Mouse (Mus musculus) ovary, postnatal 36 days (tissue): ENCODE data around the gene Nfya.
A peak's percentile ranks its signal among the peaks of the same experiment; 100 is the strongest.

Source experiments
- DNase-seq: peaks from one replicate; pipeline ENCODE4 v3.0.0; 2022; ENCODE audit warnings: low spot score, mixed read lengths

Gene Nfya

DNA sequence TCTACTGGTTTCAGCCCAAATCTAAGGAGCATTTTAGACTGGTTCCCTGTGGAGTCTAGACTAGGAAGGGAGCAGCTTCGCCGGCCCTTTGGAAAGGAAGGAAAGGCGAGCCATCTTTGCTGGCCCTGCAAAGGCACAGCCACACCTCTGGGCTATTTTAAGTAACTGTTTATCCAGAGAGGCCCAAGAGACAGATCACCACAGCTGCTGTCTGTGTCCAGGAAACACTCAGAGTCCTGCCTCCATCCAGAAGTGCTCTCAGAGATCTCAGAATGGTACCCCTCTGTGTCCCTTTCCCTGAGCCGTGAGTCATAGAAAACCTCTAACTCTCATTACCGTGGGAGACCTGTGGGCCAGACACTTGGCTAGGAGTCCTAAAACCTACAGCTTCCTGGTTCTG is 20.7 kb upstream of the Nfya start:
- DNase-seq, result no peak

DNA sequence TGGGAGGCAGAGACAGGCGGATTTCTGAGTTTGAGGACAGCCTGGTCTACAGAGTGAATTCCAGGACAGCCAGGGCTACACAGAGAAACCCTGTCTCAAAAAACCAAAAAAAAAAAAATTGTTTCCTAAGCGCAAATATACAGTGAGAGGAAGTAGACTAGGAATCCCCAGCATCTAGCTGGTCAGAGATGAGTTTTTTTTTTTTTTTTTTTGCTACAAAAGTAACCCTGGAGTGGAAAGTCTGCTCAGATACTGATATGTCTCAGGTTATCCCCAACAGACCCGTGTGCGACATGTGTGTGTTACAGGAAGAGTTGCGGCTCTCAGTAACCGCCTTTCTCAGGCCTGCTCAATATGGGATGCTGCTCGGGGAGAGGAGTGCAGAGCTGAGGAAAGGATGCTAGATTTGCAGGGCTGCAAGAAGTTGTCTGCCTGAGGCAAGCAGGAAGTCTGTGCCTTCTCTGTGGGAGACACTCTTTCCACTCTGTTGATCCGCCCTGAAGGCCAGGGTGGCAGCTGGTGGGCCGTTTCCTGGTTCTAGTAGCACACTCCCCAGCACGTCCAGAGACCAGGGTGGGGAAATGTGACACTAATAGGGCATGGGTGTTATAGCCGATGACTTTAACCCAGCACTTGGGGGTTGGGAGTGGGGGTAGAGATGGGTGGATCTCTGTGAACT is 18.3 kb upstream of the Nfya start:
- no peak for DNase-seq

DNA sequence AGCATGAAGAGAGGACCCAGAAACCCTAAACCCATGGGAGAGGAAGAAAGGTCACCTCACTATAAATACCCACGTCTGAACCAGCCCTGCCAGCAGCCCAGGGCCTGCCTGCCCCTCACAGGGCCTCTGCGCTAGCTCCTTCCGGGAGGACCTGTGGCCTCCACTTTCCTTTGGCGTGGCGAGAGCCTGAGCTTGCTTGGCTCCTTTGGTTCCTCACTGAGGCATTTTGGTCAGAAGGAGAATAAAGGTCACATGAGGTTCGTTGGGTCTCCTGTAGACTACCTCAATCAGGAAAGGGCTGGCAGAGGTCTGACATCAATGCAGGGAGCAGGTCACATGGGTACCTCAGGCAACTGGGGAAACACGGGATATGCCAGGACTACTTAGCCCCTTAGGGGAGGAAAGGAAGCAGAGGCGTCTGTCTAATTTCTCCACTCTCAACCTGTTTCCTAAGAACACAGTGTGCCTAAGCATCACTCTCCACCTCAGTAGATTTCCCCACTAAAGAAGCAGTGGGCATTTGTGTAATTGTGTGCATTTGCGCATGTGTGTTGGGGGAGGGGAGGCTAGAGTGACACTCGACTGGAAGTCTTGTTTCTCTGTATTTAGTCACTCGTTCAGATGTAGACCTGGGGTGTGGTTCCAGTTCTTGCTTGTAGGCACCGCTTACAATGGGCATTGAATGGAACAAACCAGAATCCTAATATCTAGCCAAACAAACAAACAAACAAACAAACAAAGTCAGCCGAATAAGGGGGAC is 17.5 kb upstream of the Nfya start:
- DNase-seq, result no peak

DNA sequence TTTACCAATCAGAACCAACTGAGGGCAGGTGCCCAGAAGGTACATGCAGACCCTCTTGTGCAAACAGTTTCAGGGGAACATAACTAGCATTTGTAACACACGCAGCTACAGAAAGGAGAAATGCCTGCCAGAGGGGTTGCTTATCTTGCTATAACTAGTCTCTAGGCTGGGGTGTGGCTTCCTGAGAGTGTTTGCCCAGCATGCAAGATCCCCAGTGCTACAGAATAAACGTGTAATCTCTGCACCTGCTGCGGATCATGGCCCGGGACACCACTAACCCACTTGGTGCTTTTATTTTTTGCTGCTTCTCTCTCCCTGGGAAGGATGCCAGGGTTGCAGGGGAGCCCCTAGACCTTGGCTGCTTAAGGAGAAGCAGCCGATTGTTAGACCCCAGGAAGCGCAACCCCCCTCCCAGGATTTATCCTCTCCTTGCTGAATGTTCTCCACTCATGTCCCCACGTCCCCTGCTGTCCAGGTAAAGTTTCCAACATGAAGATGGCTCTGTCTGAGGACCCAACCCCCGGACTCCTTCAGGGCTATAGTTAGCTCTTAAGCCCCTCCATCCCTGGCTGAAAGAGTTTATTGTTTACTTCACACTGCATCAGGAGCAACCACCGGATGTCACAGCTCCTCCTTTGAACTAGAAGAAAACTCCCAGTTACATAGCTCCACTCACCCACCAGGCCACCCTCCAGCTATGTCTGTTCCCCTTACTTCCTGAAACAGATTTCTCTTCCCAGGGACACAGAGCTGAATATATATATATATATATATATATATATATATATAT is 16.3 kb upstream of the Nfya start:
- DNase-seq, result no peak

DNA sequence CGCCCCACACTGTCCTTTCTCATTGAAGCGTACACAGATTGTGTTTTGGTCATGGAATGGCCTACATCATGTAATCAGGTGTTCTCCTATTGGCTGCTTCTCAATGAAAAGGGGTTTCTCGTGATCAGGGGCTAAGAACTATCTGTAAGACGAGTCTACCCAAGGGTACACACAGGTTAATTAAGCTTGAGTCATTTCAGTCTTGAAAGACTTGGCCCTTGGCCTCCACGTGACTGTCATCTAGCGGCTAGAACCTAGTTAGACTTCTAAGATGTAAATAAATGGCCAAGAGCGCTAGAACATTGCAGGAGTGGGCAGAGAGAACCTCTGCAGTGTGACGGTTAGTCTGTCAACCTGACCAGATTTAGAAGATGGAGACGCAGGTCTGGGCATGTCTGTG is 14.5 kb upstream of the Nfya start:
- DNase-seq, result no peak

DNA sequence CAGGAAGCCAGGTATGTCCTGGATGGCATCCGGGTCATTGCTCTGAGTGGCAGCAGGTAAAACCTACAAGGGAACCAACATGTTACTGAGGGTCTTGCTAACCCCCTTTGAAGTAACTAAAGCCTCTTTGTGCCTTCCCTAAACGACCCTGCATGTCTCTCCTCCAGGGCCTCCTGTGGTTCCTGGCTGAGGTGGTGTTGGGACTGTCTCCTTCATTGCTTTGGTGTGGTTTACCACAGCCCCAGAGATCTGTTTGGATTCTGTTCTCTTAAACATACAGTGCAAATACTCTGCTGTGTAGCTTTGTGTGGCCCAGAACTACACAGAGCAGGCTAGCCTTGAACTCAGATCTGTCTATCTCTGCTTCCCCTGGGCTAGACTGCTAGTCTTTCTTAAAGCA is 9.9 kb upstream of the Nfya start:
- DNase-seq, result no peak

DNA sequence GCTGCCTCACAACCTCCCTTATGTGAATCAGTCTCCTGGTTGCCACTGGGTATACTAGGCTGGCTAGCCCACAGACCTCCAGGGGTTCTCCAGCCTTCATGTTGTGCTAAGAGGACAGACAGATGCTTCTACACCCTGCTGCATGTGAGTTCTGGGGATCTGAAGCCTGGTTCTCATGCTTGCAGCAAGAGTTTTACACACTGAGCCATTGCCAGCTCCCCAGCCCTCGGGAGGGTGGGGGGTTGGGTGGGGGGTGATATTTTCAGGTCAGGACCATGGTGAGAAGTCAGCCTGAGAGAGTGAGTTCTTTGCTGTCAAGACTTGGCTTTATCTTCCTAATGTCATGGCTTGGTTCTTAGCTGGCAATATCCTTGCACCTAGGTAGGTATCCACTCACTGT is 9.1 kb upstream of the Nfya start:
- DNase-seq, result no peak

DNA sequence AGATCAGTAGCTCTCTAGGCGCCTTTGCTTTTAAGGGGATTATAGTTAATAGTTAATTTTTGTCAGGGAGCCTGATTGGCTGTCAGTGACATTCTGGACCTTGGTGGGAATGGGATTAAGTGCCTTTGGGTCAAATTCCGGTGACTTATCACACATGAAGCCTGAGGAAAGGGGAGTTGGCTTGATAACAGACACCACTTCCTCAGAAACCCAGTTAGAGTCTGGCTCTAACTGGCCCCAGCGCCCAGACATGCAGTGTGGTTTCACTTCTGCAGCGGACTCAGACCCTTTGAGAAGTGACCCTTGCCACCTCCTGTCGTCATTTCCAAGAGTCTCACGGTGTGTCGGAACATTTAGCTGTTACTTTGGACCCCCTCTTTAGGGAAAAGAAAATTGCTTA is 8.5 kb upstream of the Nfya start:
- no peak for DNase-seq

DNA sequence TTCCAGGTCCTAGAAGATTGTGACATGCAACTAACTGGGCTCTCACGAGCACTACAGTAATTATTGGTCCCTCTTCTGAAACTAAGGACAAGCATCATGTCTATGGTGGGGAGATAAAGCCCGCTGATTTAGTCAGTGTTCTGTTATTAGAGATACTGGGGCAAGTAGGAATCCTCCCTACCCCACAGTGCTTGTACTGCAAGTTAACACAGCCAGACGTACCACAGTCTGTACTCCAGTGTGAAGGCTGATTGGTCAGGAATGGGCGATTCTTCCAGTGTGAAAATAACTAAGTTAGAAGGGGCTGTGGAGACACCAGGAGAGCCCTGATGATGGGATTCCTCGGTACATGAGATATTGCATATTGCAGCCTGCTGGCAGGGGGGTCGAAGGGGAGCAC is 7.8 kb upstream of the Nfya start:
- no peak for DNase-seq

DNA sequence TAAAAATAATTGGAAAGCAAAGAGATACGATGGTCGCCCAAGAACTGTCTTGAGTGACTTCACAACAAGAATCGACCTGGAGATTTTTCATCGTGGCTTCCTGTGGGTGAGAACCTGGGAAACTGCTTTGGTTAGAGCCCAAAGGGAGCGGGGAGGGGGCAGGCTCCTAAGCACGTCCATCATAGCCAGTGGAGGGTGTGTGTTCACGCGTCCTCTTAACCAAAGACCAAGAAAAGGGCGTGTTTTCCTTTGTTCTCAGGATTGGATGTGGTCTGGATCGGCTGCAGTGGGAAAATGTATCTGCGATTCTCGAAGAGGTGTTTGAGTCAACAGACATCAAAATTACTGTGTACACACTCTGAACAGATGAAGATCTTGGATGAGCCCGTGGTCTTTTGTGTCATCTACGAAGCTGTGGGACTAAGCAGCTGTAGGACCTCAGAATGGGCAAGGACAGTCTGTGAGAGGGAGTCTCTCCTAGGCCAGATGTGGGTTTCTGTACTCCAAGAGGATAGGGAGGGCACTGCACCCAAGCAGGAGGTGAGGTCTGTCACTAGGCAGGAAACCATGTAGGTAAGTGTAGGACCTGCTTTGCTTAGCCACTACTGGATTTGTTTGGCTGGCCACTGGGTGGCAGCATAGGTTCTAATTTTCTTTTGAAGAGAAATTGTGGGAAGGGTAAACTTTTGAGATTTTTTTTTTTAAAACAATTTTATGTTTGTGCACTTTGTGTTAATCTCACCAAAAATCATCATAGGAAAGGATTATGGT is 6.9 kb upstream of the Nfya start:
- peak; percentile 49 for DNase-seq

DNA sequence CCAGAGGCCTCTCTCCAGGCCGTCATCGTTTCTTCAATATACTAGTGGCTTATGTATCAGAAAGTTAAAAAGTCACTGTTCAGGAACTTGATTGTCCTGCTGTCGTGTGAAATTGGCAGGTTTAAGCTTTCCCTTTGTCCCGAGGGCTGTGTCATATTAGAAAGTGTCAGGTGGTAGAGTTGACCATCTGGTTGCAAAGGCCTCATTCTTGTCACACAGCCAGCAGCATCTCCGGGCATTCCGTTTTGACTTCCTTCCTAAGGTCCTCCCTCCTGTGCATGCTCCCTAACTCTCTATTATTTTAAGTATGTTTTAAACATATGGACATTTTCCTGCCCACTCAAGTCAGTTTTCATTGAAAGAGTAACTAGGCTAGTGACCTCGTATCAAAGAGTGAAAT is 6.3 kb upstream of the Nfya start:
- no peak for DNase-seq

DNA sequence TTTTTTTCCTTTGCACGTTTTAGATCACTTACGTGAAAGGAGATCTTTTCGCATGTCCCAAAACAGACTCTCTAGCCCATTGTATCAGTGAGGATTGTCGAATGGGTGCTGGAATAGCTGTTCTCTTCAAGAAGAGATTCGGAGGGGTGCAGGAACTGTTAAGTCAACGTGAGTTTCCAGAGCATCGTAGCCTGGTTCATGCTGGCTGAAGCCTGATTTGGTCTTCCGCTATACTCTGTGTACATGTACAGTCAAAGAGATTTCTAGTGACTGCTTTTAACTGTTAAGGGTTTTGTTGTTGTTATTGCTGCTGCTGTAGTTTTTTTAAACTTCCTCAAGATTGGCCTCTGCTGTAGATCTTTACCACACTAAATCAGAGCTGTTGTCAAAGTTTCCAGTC is 1.5 kb upstream of the Nfya start:
- no peak for DNase-seq

DNA sequence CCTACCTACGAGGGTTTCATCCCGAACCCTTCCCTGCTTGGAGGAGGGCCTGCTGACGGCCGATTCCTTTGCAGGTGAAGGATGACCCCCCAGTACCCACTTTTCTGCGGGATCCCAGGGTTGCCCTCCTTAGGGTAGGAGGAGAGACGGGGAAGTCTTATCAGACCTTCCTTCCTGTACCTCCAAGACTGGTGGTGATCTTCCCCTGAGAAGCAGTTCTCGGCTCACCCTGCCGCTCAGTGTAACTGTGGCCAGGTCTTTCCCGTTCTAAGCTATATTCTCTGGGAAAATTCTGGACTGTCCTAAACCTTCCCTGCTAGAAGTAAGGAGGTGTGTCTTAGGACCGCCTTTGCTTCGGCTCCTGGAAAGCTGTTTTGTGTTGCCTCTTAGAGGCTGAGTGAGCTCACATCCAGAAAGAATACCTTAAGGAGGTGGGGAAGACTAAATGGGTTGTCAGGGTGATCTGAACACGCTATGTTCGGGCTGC is 636 bp upstream of the Nfya start:
- DNase-seq, result no peak

DNA sequence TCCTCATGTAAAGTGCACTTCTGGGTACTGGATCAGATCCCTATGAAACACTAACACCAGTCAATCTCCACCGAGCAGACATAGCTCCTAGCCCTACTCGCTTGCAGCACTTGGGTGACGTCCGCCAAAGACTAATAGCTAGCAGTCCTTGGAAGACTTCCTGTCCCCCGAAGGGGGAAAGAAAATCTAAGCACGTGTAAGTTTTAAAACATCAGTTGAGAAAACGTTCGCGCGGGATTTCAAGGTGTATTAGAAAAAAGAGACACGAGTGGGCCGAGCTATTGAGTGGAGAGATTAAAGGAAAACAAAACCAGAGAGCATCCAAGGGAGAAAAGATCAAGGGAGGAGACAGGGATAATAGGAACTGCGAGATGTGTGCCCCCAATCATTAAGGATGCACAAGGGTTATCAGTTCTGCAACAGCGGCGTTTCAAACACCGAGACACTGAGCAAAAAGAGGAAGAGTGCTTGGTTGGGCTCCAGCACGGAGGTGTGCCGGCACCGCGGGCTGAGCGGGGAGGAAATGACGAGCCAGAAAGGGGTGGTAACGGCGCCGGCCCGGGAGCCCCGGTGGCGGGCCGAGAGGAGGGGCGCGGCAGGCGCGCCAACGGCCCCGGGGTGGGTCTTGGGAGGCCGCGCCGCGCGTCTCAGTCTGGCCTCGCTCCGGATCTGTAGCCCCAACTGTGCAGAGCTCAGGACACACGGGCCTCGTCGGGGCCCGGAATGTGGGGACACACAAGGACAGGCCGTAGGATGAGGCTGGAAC is 997 bp downstream of the Nfya start:
- peak; percentile 75 for DNase-seq

DNA sequence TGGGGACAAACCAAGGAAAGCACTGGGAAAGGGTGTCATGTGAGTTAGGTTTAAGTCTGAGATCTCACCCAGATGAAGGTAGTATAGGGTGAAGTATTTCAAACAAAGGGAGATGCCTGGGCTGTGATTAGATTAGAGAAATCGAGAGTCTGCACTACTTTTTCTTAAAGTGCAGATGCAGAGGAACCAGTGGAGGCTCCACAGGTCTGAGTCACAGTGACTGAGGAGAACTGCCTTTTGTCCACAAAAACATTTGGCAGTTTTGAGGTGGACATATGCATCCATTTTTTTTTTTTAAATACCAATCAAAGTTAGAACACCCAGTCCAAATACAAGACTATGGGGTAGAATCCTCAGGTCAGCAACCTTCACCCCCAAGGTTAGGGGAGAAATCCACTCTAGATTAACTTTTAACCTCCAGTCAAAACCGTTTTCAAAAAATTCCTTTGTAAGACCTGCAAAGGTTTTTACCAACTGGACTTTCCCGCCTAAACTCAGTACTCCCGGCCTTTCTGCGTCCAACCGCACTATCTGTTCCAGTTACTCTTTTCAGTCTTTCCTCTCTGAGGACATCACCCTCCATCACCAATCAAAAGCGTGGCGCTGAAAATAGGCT is 1.7 kb downstream of the Nfya start:
- DNase-seq, result no peak

DNA sequence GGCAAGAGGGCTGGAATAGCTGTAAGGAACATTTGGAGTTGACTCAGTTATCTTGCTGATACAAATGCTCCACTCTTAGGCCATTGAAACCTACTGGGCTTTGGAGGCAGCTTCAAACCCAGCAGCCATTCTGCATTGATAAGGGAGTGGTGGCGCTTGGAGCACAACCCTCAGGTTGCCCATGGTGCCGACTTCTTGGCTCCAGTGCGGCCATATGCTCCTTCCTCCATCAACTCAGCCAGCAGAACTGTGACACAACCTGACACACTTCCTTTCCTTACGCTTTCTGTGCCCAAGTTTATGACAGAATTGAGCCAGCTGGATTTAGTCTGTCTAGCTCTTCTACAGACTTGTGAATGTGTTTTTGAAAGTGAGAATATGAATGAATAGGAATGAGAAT is 2.6 kb downstream of the Nfya start:
- no peak for DNase-seq

DNA sequence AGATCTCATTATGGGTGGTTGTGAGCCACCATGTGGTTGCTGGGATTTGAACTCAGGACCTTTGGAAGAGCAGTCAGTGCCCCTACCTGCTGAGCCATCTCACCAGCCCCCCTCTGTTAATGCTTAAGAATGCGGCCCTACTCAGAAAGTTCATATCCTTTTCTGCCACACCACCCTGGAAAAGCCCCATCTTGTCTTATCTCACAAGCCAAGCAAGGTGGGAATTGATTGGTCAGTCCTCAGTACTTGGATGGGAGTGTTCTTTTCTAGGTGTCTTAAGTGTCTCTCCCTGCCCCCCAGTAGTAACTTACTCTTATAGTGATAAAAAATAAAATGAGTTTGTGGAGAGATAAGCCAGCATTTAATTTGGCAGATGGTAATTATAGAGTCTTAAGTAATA is 5.0 kb downstream of the Nfya start:
- DNase-seq, result no peak

DNA sequence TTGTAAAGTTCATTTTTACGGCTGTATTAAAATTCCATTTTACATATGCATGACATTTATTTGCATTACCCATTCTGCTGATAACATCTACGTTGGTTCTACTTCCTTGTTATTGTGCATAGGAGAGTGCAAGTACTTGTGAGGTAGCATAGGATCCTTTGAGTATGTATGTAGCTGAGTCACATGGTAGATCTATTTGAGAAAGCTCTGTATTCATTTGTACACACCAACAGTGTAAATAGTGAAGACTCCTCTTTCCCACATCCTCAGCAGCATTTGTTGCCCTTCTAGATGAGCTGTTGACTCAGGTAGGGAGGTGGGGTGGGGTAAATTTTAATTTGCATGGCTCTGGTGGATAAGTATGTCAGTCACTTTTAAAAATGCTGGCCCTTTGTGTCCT is 5.9 kb downstream of the Nfya start:
- DNase-seq, result no peak

DNA sequence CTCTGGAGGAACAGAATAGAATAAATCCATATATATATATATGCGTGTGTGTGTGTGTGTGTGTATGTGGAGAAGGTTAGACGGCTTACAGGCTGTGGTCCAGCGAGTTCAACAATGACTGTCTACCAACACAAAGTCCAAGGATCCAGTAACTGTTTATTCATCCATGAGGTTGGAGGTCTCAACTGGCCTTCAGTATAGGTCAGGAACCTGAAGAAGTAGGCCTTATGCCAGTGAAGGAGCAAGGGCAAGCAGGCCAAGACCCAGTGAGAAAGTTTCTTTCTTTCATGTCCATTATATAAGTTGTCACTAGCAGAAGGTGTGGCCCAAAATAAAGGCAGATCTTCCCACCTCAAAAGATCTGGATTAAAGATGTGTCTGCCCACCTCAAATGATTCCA is 7.0 kb downstream of the Nfya start:
- DNase-seq, result no peak

DNA sequence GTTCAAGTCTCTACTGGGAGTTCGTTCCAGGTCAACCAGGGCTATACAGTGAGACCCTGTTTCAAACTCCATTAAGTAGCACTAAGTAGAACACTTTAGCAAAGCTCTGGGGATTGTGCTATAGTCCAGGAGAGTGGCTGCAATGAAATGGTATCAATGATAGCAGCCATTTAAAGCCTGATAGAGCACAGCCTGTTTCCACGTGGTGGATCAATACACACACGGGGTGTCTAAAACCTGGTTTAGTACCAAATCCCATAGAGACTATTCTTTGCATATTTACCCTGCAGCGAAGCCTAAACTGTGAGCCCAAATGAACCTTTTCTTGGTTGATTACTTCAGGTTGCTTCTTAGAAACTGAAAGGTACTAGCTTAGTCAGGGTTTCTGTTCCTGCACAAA is 8.0 kb downstream of the Nfya start:
- no peak for DNase-seq

DNA sequence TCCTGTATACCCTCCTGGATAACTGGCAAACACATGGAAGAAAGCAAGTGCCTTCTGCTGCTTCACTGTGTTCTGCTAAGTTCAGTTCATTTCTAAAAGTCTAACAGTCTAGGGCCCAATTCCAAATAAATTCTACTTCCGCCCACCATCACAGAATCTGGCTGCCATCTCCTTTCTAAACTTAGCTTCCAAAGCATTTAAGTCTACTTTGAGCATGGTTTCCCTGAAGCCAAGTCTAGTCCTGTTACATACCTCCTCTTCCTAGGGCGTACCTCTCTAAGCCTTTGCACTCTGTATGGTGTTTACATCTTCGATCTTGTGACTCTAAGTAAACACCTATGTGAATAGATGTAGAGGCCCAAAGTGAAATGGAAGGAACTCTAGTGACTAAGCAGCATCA is 17.1 kb downstream of the Nfya start:
- DNase-seq, result no peak
